Mouse (Mus musculus) lung, embryonic 15.5 days (tissue): ENCODE results near the gene Hmgb1. TPM values are rescaled to one million over a fixed set of nuclear protein-coding genes. Genes with fewer than 3 reads are reported as not detected.
A peak's percentile ranks its signal among the peaks of the same experiment; 100 is the strongest.

ENCODE experiments used
- ATAC-seq: fragments of 200-750 bp; cut with Nextera tagmentation; 2 replicates; pipeline ENCODE4 v1.8.0; 2017; ENCODE audit warnings: moderate number of reproducible peaks, borderline replicate concordance; ENCODE audit not compliant: low FRiP score, low TSS enrichment; ENCODE audit errors: extremely low read depth
- H3K27ac ChIP-seq: fragments of 300-500 bp; sonication (generic); 2 replicates; pipeline ENCODE4 v1.5.1; 2015; ENCODE audit warnings: moderate library complexity, mild to moderate bottlenecking, inconsistent platforms
- H3K27me3 ChIP-seq: fragments of 300-500 bp; sonication (generic); 2 replicates; pipeline ENCODE4 v1.6.1; 2015; ENCODE audit warnings: inconsistent platforms
- H3K36me3 ChIP-seq: fragments of 300-500 bp; sonication (generic); 2 replicates; pipeline ENCODE4 v1.6.1; 2015; ENCODE audit warnings: inconsistent platforms
- H3K4me1 ChIP-seq: fragments of 300-500 bp; sonication (generic); 2 replicates; pipeline ENCODE4 v1.6.1; 2015; ENCODE audit warnings: inconsistent platforms
- H3K4me2 ChIP-seq: fragments of 300-500 bp; sonication (generic); 2 replicates; pipeline ENCODE4 v1.6.1; 2015; ENCODE audit warnings: inconsistent platforms, mild to moderate bottlenecking, moderate library complexity
- H3K4me3 ChIP-seq: fragments of 300-500 bp; sonication (generic); 2 replicates; pipeline ENCODE4 v1.5.1; 2015; ENCODE audit warnings: mild to moderate bottlenecking, inconsistent platforms
- H3K9ac ChIP-seq: fragments of 300-500 bp; sonication (generic); 2 replicates; pipeline ENCODE4 v1.6.1; 2015; ENCODE audit warnings: inconsistent platforms
- H3K9me3 ChIP-seq: fragments of 300-500 bp; sonication (generic); 2 replicates; pipeline ENCODE4 v1.6.1; 2016; ENCODE audit warnings: inconsistent platforms
- WGBS: fragments of 180-500 bp; shearing (Covaris S2); methylation state at CpG from one replicate; pipeline ENCODE4 v1.1.7; 2015; 5-methylcytosine and 5-hydroxymethylcytosine counted together
- polyA plus RNA-seq: library from polyadenylated mRNA; unstranded; fragments of >200 nt; fragmentation: Nextera tagmentation; extraction: Ambion mirVana; gene quantifications from 2 replicates; pipeline ENCODE4 v1.2.1, GENCODE M21; 2015

Hmgb1 gene
- polyA plus RNA-seq, 1 experiment from 2014 or later, result 1,537 TPM

- H3K4me2 ChIP-seq, result no peak overlapping the region
- H3K4me3 ChIP-seq, result no peak overlapping the region
- no peak for ATAC-seq
Measured at GRCm38 (mm10) chr5:149092526-149092925, 91.8 kb downstream of the Hmgb1 start.

GRCm38 (mm10) chr5:149091256-149091655 is 93.0 kb downstream of the Hmgb1 start:
- H3K36me3 ChIP-seq, result no peaks in the 10 kb centered on the region
- no peak overlapping the region for H3K27ac ChIP-seq

More at GRCm38 (mm10) chr5:149092526-149092925, 91.8 kb downstream of the Hmgb1 start:
- no peak overlapping the region for H3K9ac ChIP-seq
- 80% methylated on average over 4 of the region's 4 CpGs for WGBS
- H3K27ac ChIP-seq, result no peak overlapping the region
- no peaks in the 10 kb centered on the region for H3K27me3 ChIP-seq
- H3K4me1 ChIP-seq, result no peaks in the 10 kb centered on the region
- H3K9me3 ChIP-seq, result no peaks in the 10 kb centered on the region
- no peaks in the 10 kb centered on the region for H3K36me3 ChIP-seq

GRCm38 (mm10) chr5:149089860-149090259 is 94.4 kb downstream of the Hmgb1 start:
- ATAC-seq, result no peak
- Histone ChIP-seq H3K4me1 (no peaks in the 10 kb centered on the region), H3K4me2 (no peak overlapping the region), H3K27ac (no peak overlapping the region), H3K36me3 (no peaks in the 10 kb centered on the region), H3K9me3 (no peaks in the 10 kb centered on the region), H3K27me3 (no peaks in the 10 kb centered on the region), H3K4me3 (no peak overlapping the region), H3K9ac (no peak overlapping the region)
- WGBS, result 53% methylated on average over 2 of the region's 2 CpGs

More at GRCm38 (mm10) chr5:149091256-149091655, 93.0 kb downstream of the Hmgb1 start:
- H3K4me1 ChIP-seq, result no peaks in the 10 kb centered on the region
- H3K4me2 ChIP-seq, result no peak overlapping the region
- 76% methylated on average over 14 of the region's 14 CpGs for WGBS
- H3K9ac ChIP-seq, result no peak overlapping the region
- no peak for ATAC-seq
- no peaks in the 10 kb centered on the region for H3K27me3 ChIP-seq
- no peak overlapping the region for H3K4me3 ChIP-seq
- no peaks in the 10 kb centered on the region for H3K9me3 ChIP-seq

- Histone ChIP-seq H3K9ac (no peak overlapping the region), H3K9me3 (no peaks in the 10 kb centered on the region), H3K36me3 (no peaks in the 10 kb centered on the region), H3K4me1 (no peaks in the 10 kb centered on the region), H3K27ac (no peak overlapping the region), H3K4me2 (no peak overlapping the region), H3K4me3 (no peak overlapping the region), H3K27me3 (no peaks in the 10 kb centered on the region)
- no peak for ATAC-seq
- WGBS, result 88% methylated on average over 5 of the region's 5 CpGs
Measured at GRCm38 (mm10) chr5:149089456-149089855, 94.8 kb downstream of the Hmgb1 start.

GRCm38 (mm10) chr5:149088891-149089290 is 95.4 kb downstream of the Hmgb1 start:
- H3K4me3 ChIP-seq, result no peak overlapping the region
- no peak overlapping the region for H3K4me2 ChIP-seq
- no peak; the same call in 1 of the 2 replicates for ATAC-seq
- H3K9me3 ChIP-seq, result no peaks in the 10 kb centered on the region
- WGBS, result 82% methylated on average over 6 of the region's 6 CpGs
- H3K27me3 ChIP-seq, result no peaks in the 10 kb centered on the region
- no peaks in the 10 kb centered on the region for H3K4me1 ChIP-seq
- no peaks in the 10 kb centered on the region for H3K36me3 ChIP-seq
- H3K27ac ChIP-seq, result no peak overlapping the region
- no peak overlapping the region for H3K9ac ChIP-seq

GRCm38 (mm10) chr5:149088149-149088548 is 96.1 kb downstream of the Hmgb1 start:
- Histone ChIP-seq H3K36me3 (no peaks in the 10 kb centered on the region), H3K4me1 (no peaks in the 10 kb centered on the region), H3K27ac (no peak overlapping the region), H3K4me2 (no peak overlapping the region), H3K27me3 (no peaks in the 10 kb centered on the region), H3K9ac (no peak overlapping the region), H3K9me3 (no peaks in the 10 kb centered on the region), H3K4me3 (no peak overlapping the region)
- WGBS, result 78% methylated on average over 3 of the region's 3 CpGs
- ATAC-seq, result no peak

GRCm38 (mm10) chr5:149086382-149087244 is 97.7 kb downstream of the Hmgb1 start:
- 82% methylated on average over 10 of the region's 10 CpGs for WGBS
- no peak overlapping the region for H3K4me3 ChIP-seq
- no peak overlapping the region for H3K27ac ChIP-seq
- no peak overlapping the region for H3K9ac ChIP-seq
- no peak overlapping the region for H3K4me2 ChIP-seq
- H3K4me1 ChIP-seq, result no peaks in the 10 kb centered on the region
- H3K27me3 ChIP-seq, result no peaks in the 10 kb centered on the region
- no peaks in the 10 kb centered on the region for H3K36me3 ChIP-seq
- ATAC-seq, result no peak; the same call in 1 of the 2 replicates
- H3K9me3 ChIP-seq, result no peaks in the 10 kb centered on the region

GRCm38 (mm10) chr5:149080466-149080865 is 103.8 kb downstream of the Hmgb1 start:
- no peak overlapping the region for H3K4me2 ChIP-seq
- no peaks in the 10 kb centered on the region for H3K36me3 ChIP-seq
- no peak overlapping the region for H3K9ac ChIP-seq
- no peak for ATAC-seq
- H3K27ac ChIP-seq, result no peak overlapping the region
- 86% methylated on average over 8 of the region's 8 CpGs for WGBS
- no peaks in the 10 kb centered on the region for H3K9me3 ChIP-seq
- peaks cover 13% of the 10 kb centered on the region; the same call in 1 of the 2 replicates for H3K4me1 ChIP-seq
- no peaks in the 10 kb centered on the region for H3K27me3 ChIP-seq
- H3K4me3 ChIP-seq, result no peak overlapping the region

GRCm38 (mm10) chr5:149079758-149080150 is 104.5 kb downstream of the Hmgb1 start:
- Histone ChIP-seq H3K9me3 (no peaks in the 10 kb centered on the region), H3K27ac (no peak overlapping the region), H3K4me3 (no peak overlapping the region), H3K4me2 (peak overlapping the region; percentile 33), H3K9ac (no peak overlapping the region), H3K4me1 (peaks cover 13% of the 10 kb centered on the region; the same call in 1 of the 2 replicates), H3K36me3 (no peaks in the 10 kb centered on the region), H3K27me3 (no peaks in the 10 kb centered on the region)
- ATAC-seq, result no peak
- WGBS, result 49% methylated on average over 7 of the region's 7 CpGs

GRCm38 (mm10) chr5:149079018-149079757 is 105.1 kb downstream of the Hmgb1 start:
- H3K4me2 ChIP-seq, result peak overlapping the region; percentile 33
- H3K9me3 ChIP-seq, result no peaks in the 10 kb centered on the region
- no peak overlapping the region for H3K4me3 ChIP-seq
- H3K36me3 ChIP-seq, result no peaks in the 10 kb centered on the region
- no peak overlapping the region for H3K9ac ChIP-seq
- peak overlapping the region; percentile 58; the same call in 1 of the 2 replicates for H3K27ac ChIP-seq
- WGBS, result 10% methylated on average over 18 of the region's 18 CpGs
- H3K4me1 ChIP-seq, result peaks cover 13% of the 10 kb centered on the region; the same call in 1 of the 2 replicates
- no peaks in the 10 kb centered on the region for H3K27me3 ChIP-seq
- ATAC-seq, result peak; percentile 64; the same call in 1 of the 2 replicates

- H3K9ac ChIP-seq, result no peak overlapping the region
- H3K27me3 ChIP-seq, result no peaks in the 10 kb centered on the region
- H3K4me1 ChIP-seq, result peaks cover 13% of the 10 kb centered on the region; the same call in 1 of the 2 replicates
- 66% methylated on average over 8 of the region's 8 CpGs for WGBS
- no peaks in the 10 kb centered on the region for H3K9me3 ChIP-seq
- no peaks in the 10 kb centered on the region for H3K36me3 ChIP-seq
- no peak overlapping the region for H3K4me3 ChIP-seq
- no peak overlapping the region for H3K27ac ChIP-seq
- ATAC-seq, result no peak
- no peak overlapping the region for H3K4me2 ChIP-seq
Measured at GRCm38 (mm10) chr5:149077136-149077535, 107.2 kb downstream of the Hmgb1 start.

GRCm38 (mm10) chr5:149071546-149071945 is 112.7 kb downstream of the Hmgb1 start:
- Histone ChIP-seq H3K36me3 (no peaks in the 10 kb centered on the region), H3K27ac (no peak overlapping the region), H3K4me1 (no peaks in the 10 kb centered on the region), H3K27me3 (no peaks in the 10 kb centered on the region), H3K4me3 (no peak overlapping the region), H3K9ac (no peak overlapping the region), H3K9me3 (no peaks in the 10 kb centered on the region), H3K4me2 (no peak overlapping the region)
- no peak for ATAC-seq
- WGBS, result 92% methylated on average over 5 of the region's 5 CpGs
